Mouse (Mus musculus) monocyte, adult 59 days (primary cell): ENCODE results near the gene Nup107. TPM values are rescaled to one million over a fixed set of nuclear protein-coding genes. Genes with fewer than 3 reads are reported as not detected.

Experiments
- total RNA-seq, 2 experiments: library from RNA; stranded (reverse); gene quantifications; one replicate each; pipeline ENCODE4 v1.2.4; 2023

Nup107 gene
- 10 to 100 TPM; 19.2 to 25.9 TPM for total RNA-seq

GRCm38 (mm10) chr10:117792141-117793091, at the start of gene Nup107:
Gene Nup107 (minus strand): TSS chr10:117792705.

DNA sequence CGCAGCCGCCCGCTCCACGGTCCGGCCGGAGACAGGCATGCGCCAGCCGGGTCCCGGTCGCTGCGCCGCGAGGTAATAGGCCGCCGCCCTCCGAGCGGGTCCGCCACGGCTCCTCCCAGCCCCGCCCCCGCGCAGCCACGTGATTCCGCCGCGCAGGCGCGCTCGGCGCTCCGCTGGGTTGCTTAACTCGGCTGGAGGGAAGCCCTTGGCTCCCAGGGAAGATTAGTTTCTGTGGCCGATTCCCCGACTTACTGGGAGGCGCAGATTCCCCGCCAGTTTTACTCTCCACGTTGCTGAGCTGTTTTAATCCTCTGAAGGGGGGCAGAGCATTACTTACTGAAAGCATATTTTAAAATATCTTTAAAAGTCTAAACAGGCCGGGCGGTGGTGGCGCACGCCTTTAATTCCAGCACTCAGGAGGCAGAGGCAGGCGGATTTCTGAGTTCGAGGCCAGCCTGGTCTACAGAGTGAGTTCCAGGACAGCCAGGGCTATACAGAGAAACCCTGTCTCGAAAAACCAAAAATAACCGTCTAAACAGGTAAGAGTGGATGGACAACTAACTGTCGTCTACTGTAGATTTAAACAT, 46.1 kb downstream of the Nup107 start, which contains the start of gene Slc35e3:
Gene Slc35e3 (minus strand): TSS at position 69 of the 587 bp plus-strand sequence.

DNA sequence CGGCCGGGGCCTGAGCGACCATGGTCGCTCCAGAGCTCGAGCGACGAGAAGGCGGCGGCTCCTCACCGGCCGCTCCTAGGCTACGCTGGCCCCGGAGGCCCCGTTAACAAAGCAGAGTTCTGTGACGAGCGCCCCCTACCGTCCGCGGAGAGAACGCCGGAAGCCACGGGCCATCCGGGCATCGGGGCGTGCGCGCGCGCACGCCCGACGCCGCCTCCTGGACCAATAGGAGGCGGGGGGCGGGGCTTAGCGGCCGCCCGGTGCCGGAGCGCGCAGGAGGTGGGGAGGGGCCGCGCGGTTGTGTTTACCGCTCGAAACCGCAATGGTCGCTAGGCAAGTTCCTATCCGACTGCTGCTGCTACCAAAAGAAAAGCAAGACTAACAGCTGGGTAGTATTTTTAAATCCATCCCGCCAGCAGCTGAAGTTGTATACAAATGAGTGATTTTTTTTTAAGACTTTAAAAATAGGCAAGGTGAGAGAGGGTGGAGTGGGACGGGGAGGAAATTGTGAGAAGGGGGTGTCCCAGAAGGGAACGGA, 81.8 kb downstream of the Nup107 start, which contains the start of gene Mdm2:
Gene Mdm2 (minus strand): TSS at position 155 of the 538 bp plus-strand sequence.

Other genes starting within 250 kb of the Nup107 start
- under 1 TPM; 0.33 to 0.58 TPM for gene Cpm, start 163.2 kb downstream of the Nup107 start, total RNA-seq
- gene Mdm2, start 81.9 kb downstream of the Nup107 start, total RNA-seq, result 100 to 1,000 TPM; 154 to 164 TPM
- 10 to 100 TPM; 15.7 to 21.0 TPM for gene Slc35e3, start 46.3 kb downstream of the Nup107 start, total RNA-seq
- gene Rap1b, start 53.3 kb upstream of the Nup107 start, total RNA-seq, result 100 to 1,000 TPM; 786 to 852 TPM